Mouse (Mus musculus) cerebellum, adult 2 months (tissue): ENCODE results near the gene Idh3g. TPM values are rescaled to one million over a fixed set of nuclear protein-coding genes. Genes with fewer than 3 reads are reported as not detected.
A peak's percentile ranks its signal among the peaks of the same experiment; 100 is the strongest.
"Not testable (repeated sequence)": the region's sequence is repeated elsewhere in the genome, so short reads cannot be mapped to it uniquely, and the experiment has no call there.

Source experiments
- DNase-seq, 2 experiments: peaks; one replicate each; pipeline ENCODE4 v3.0.0; 2021
- H3K27ac ChIP-seq: fragments of 200-500 bp; 2 replicates; pipeline ENCODE4 v1.5.1; 2012; ENCODE audit warnings: low read length, control low read depth, inconsistent platforms; ENCODE audit not compliant: insufficient read depth
- H3K27me3 ChIP-seq: fragments of 200-500 bp; 2 replicates; pipeline ENCODE4 v1.6.1; 2012; ENCODE audit warnings: inconsistent platforms, mild to moderate bottlenecking, low read length, moderate library complexity; ENCODE audit not compliant: control insufficient read depth, insufficient read depth
- H3K4me1 ChIP-seq: fragments of 200-500 bp; 2 replicates; pipeline ENCODE4 v1.6.1; 2011; ENCODE audit warnings: low read length; ENCODE audit not compliant: control insufficient read depth, insufficient read depth
- H3K4me3 ChIP-seq: fragments of 200-500 bp; replicated peaks from 2 replicates; pipeline ENCODE3; 2011; ENCODE audit warnings: mild to moderate bottlenecking, low read depth, low read length, control low read depth; ENCODE audit not compliant: insufficient read depth
- CTCF ChIP-seq: fragments of 200-500 bp; IDR thresholded peaks from 2 replicates; pipeline ENCODE4 v1.5.1; 2011; ENCODE audit warnings: low read depth, mild to moderate bottlenecking, control low read depth, low read length, moderate library complexity, borderline replicate concordance; ENCODE audit not compliant: insufficient read depth
- POLR2A ChIP-seq: fragments of 200-500 bp; IDR thresholded peaks from 2 replicates; pipeline ENCODE4 v1.6.1; 2011; ENCODE audit warnings: low read length, control low read depth, borderline replicate concordance; ENCODE audit not compliant: insufficient read depth
- WGBS: fragments of 180-500 bp; shearing (Covaris S2); methylation state at CpG from one replicate; pipeline ENCODE4 v1.1.7; 2018; 5-methylcytosine and 5-hydroxymethylcytosine counted together
- polyA plus RNA-seq: library from polyadenylated mRNA; depleted of rRNA; stranded (reverse); fragments of >200 nt; gene quantifications from 2 replicates; pipeline ENCODE4 v1.2.3, GENCODE M21; 2012

The Idh3g gene
- polyA plus RNA-seq, 1 experiment: 811 TPM

GRCm38 (mm10) chrX:73774168-73774760, 12.4 kb downstream of the Idh3g start, which contains the start of gene Srpk3:
Gene Srpk3 (plus strand): TSS chrX:73774405.
- TF ChIP-seq POLR2A: no peak
- no peak for TF ChIP-seq CTCF
- H3K4me1 ChIP-seq: peaks cover 8% of the 10 kb centered on the region
- H3K4me3 ChIP-seq: no peak within 1 kb of the TSS
- whole genome bisulfite sequencing: 27% methylated on average over 9 of the region's 9 CpGs
- H3K27me3 ChIP-seq: no peaks in the 10 kb centered on the region
- DNase-seq: no peak
- peak within 1 kb of the TSS; percentile 23 for H3K27ac ChIP-seq

GRCm38 (mm10) chrX:73767267-73767666, 19.4 kb downstream of the Idh3g start:
- Histone ChIP-seq H3K27ac (no peak overlapping the region), H3K4me1 (no peaks in the 10 kb centered on the region; the same call in 1 of the 2 replicates), H3K27me3 (no peaks in the 10 kb centered on the region), H3K4me3 (no peak overlapping the region)
- TF ChIP-seq CTCF (peak; percentile 30; the same call in 1 of the 2 replicates), POLR2A (no peak)
- WGBS: 54% methylated on average over 9 of the region's 9 CpGs
- DNase-seq: no peak

GRCm38 (mm10) chrX:73765311-73765710, 21.4 kb downstream of the Idh3g start:
- Histone ChIP-seq H3K4me1 (no peaks in the 10 kb centered on the region; the same call in 1 of the 2 replicates), H3K27me3 (no peaks in the 10 kb centered on the region), H3K27ac (no peak overlapping the region), H3K4me3 (no peak overlapping the region)
- TF ChIP-seq CTCF: no peak
- no peak for TF ChIP-seq POLR2A
- 47% methylated on average over 1 of the region's 1 CpGs for WGBS
- peak in 1 of 2 experiments; percentile 32 for DNase-seq

GRCm38 (mm10) chrX:73758611-73759290, 27.9 kb downstream of the Idh3g start:
- peak; percentile 69 to 81 for DNase-seq
- TF ChIP-seq CTCF (no peak), POLR2A (no peak)
- H3K4me1 ChIP-seq: peaks cover 21% of the 10 kb centered on the region
- no peak overlapping the region for H3K4me3 ChIP-seq
- H3K27ac ChIP-seq: peak overlapping the region; percentile 47
- WGBS: 32% methylated on average over 13 of the region's 13 CpGs
- no peaks in the 10 kb centered on the region for H3K27me3 ChIP-seq

- peaks cover 21% of the 10 kb centered on the region for H3K4me1 ChIP-seq
- no peaks in the 10 kb centered on the region for H3K27me3 ChIP-seq
- H3K27ac ChIP-seq: peak within 1 kb of the TSS; percentile 43; the same call in 1 of the 2 replicates
- H3K4me3 ChIP-seq: no peak within 1 kb of the TSS
- no peak for TF ChIP-seq CTCF
- no peak for TF ChIP-seq POLR2A
- peak in 1 of 2 experiments; percentile 36 for DNase-seq
- 70% methylated on average over 5 of the region's 5 CpGs for WGBS
These were observed 30.2 kb downstream of the Idh3g start, which contains the start of gene Plxnb3 for GRCm38 (mm10) chrX:73756334-73757140. Gene Plxnb3 (plus strand): TSS chrX:73757090.

GRCm38 (mm10) chrX:73748977-73749376, 37.7 kb downstream of the Idh3g start:
- Histone ChIP-seq H3K27ac (no peak overlapping the region), H3K4me3 (no peak overlapping the region), H3K4me1 (no peaks in the 10 kb centered on the region), H3K27me3 (no peaks in the 10 kb centered on the region)
- TF ChIP-seq CTCF: no peak
- no peak for TF ChIP-seq POLR2A
- 94% methylated on average over 1 of the region's 1 CpGs for WGBS
- DNase-seq: no peak

GRCm38 (mm10) chrX:73744774-73745481, 41.8 kb downstream of the Idh3g start:
- Histone ChIP-seq H3K27me3 (no peaks in the 10 kb centered on the region), H3K4me3 (no peak overlapping the region), H3K4me1 (no peaks in the 10 kb centered on the region), H3K27ac (no peak overlapping the region)
- no peak for TF ChIP-seq CTCF
- no peak for TF ChIP-seq POLR2A
- no peak for DNase-seq
- 74% methylated on average over 1 of the region's 1 CpGs for WGBS

GRCm38 (mm10) chrX:73739841-73740240, 46.9 kb downstream of the Idh3g start:
- not testable (repeated sequence) for H3K27ac ChIP-seq, H3K4me1 ChIP-seq, DNase-seq, H3K4me3 ChIP-seq, H3K27me3 ChIP-seq
- 96% methylated on average over 7 of the region's 7 CpGs for WGBS
